In the genomic region with DNA sequence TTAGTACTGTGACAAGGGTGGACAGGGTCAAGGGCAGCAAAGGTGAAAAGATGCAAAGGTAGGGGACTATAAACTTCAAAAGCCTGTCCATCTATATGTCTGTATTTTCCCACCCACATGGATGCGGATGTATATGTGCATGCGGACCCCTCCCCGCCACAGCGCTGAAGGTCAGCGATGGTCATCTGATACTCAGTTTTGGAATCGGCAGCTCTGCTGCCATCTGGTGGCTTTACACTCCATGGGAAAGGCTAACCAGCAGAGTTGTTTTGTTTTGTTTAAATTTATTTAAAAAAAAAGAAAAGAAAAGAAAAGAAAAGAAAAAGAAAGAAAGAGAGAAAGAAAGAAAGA, we compare ENCODE assay signal across 9 mouse cellular contexts. TPM values are rescaled to one million over a fixed set of nuclear protein-coding genes. Genes with fewer than 3 reads are reported as not detected.
DNase-seq lines count a peak whose midpoint lies in the region; ATAC-seq and TF ChIP-seq lines count a peak whose summit lies in the region.
"Had no signal": no experiment of that assay in that cellular context is flagged by ENCODE, and none has a peak within 500 bp of the region (broad histone marks: within the 10 kb centered on the region; RNA-seq: fewer than 3 reads in every experiment).

No protein-coding gene starts in this region.

- ATAC-seq in limb, embryonic 12.5 days (ENCODE audit: insufficient number of reproducible peaks, insufficient read depth, low FRiP score, low TSS enrichment, low read depth) = no peak
- peak; percentile 17; the same call in 1 of the 2 replicates for ATAC-seq in midbrain, embryonic 13.5 days
- no peak for ATAC-seq in megakaryocyte-erythroid progenitor cell, adult 5-6 weeks (replicated peaks; ENCODE audit: low FRiP score, low TSS enrichment, poor library complexity, severe bottlenecking)
- ATAC-seq in granulocyte monocyte progenitor cell, adult 5-6 weeks (replicated peaks; ENCODE audit: poor library complexity, severe bottlenecking) = no peak; the same call in 1 of the 2 replicates

- TF ChIP-seq POLR2A in cortical plate, adult 2 months (IDR thresholded peaks at IDR 0.05; ENCODE audit: extremely low read depth, insufficient read depth, low read length) = no peak

- peak overlapping the region; percentile 69 for H3K4me2 ChIP-seq in limb, embryonic 12.5 days
- H3K4me2 ChIP-seq in midbrain, embryonic 13.5 days (replicated peaks) = peak overlapping the region; percentile 78

- no peak overlapping the region for H3K9ac ChIP-seq in limb, embryonic 12.5 days (replicated peaks)
- H3K9ac ChIP-seq in midbrain, embryonic 13.5 days (replicated peaks) = no peak overlapping the region

- peaks cover 73% of the 10 kb centered on the region for H3K27me3 ChIP-seq in limb, embryonic 12.5 days
- H3K27me3 ChIP-seq in midbrain, embryonic 13.5 days = peaks cover 36% of the 10 kb centered on the region

- TF ChIP-seq CTCF in cortical plate, adult 2 months (IDR thresholded peaks at IDR 0.05; ENCODE audit: extremely low read depth, insufficient read depth, low read length) = peak; percentile 49; the same call in 1 of the 2 replicates

- H3K36me3 ChIP-seq in limb, embryonic 12.5 days = no peaks in the 10 kb centered on the region
- H3K36me3 ChIP-seq in midbrain, embryonic 13.5 days = no peaks in the 10 kb centered on the region

- WGBS in limb, embryonic 12.5 days = 0% methylated on average over 6 of the region's 6 CpGs
- WGBS in midbrain, embryonic 13.5 days = under 1% methylated on average over 6 of the region's 6 CpGs

- no peak overlapping the region for H3K27ac ChIP-seq in cortical plate, adult 2 months (ENCODE audit: insufficient read depth, low read length)
- no peak overlapping the region for H3K27ac ChIP-seq in limb, embryonic 12.5 days
- H3K27ac ChIP-seq in midbrain, embryonic 13.5 days = no peak overlapping the region

- no peaks in the 10 kb centered on the region; the same call in 1 of the 2 replicates for H3K4me1 ChIP-seq in cortical plate, adult 2 months (ENCODE audit: control insufficient read depth, insufficient read depth, low read length)
- H3K4me1 ChIP-seq in limb, embryonic 12.5 days (replicated peaks) = peaks cover 8% of the 10 kb centered on the region
- H3K4me1 ChIP-seq in midbrain, embryonic 13.5 days (replicated peaks) = peaks cover 18% of the 10 kb centered on the region

- DNase-seq in cerebellum, postnatal 36 days = peak; percentile 15 to 20
- DNase-seq in cerebellum, adult 9-10 months = no peak
- peak; percentile 27 for DNase-seq in heart, postnatal 4 days

- no peak overlapping the region for H3K4me3 ChIP-seq in cortical plate, adult 2 months (ENCODE audit: insufficient read depth, low read length)
- H3K4me3 ChIP-seq in limb, embryonic 12.5 days (replicated peaks) = no peak overlapping the region
- peak overlapping the region; percentile 12; the same call in 1 of the 2 replicates for H3K4me3 ChIP-seq in midbrain, embryonic 13.5 days (replicated peaks)

- no peaks in the 10 kb centered on the region for H3K9me3 ChIP-seq in limb, embryonic 12.5 days
- H3K9me3 ChIP-seq in midbrain, embryonic 13.5 days = no peaks in the 10 kb centered on the region

RNA-seq across cellular contexts. Expression of a gene that starts 8.6 kb away (rescaled TPM):
- 1.1 and 1.2 TPM in 2 replicates for polyA plus RNA-seq in cortical plate, adult 2 months (2012; rRNA removed)
- total RNA-seq in heart, postnatal 4 days (2021) = under 1 TPM; 0.72 to 0.93 TPM
- polyA plus RNA-seq in limb, embryonic 12.5 days (2016; fragmentation: Nextera tagmentation; extraction: Ambion mirVana) = 9.3 and 11.2 TPM in 2 replicates
- polyA plus RNA-seq in midbrain, embryonic 13.5 days (2015; fragmentation: Nextera tagmentation; extraction: Ambion mirVana) = 5.9 and 6.3 TPM in 2 replicates
- total RNA-seq in megakaryocyte-erythroid progenitor cell, adult 5-6 weeks (2014; fragmentation: Nextera tagmentation) = 22.0 and 28.7 TPM in 2 replicates
- total RNA-seq in megakaryocyte-erythroid progenitor cell, adult 5-6 weeks (2017) = 5.9 and 34.2 TPM in 2 replicates
- total RNA-seq in granulocyte monocyte progenitor cell, adult 5-6 weeks (2014; fragmentation: Nextera tagmentation) = 0.92 TPM in 1 of 2 replicates, not detected in the other
- total RNA-seq in granulocyte monocyte progenitor cell, adult 5-6 weeks (2017) = 3.8 TPM in 1 of 2 replicates, not detected in the other

RNA-seq across cellular contexts. Expression of a gene that starts 37.0 kb away (rescaled TPM):
- polyA plus RNA-seq in cortical plate, adult 2 months (2012; rRNA removed) = 10.0 and 11.3 TPM in 2 replicates
- total RNA-seq in heart, postnatal 4 days (2021) = not detected
- not detected in 2 replicates for polyA plus RNA-seq in limb, embryonic 12.5 days (2016; fragmentation: Nextera tagmentation; extraction: Ambion mirVana)
- polyA plus RNA-seq in midbrain, embryonic 13.5 days (2015; fragmentation: Nextera tagmentation; extraction: Ambion mirVana) = 3.6 and 4.4 TPM in 2 replicates
- not detected in 2 replicates for total RNA-seq in megakaryocyte-erythroid progenitor cell, adult 5-6 weeks (2014; fragmentation: Nextera tagmentation)
- total RNA-seq in megakaryocyte-erythroid progenitor cell, adult 5-6 weeks (2017) = 0.27 TPM in 1 of 2 replicates, not detected in the other
- not detected in 2 replicates for total RNA-seq in granulocyte monocyte progenitor cell, adult 5-6 weeks (2014; fragmentation: Nextera tagmentation)
- not detected in 2 replicates for total RNA-seq in granulocyte monocyte progenitor cell, adult 5-6 weeks (2017)
- total RNA-seq: heart, postnatal 10 days had no signal

RNA-seq across cellular contexts. Expression of a gene that starts 40.9 kb away (rescaled TPM):
- polyA plus RNA-seq in cortical plate, adult 2 months (2012; rRNA removed) = 1.5 and 1.6 TPM in 2 replicates
- 1 to 10 TPM; 5.5 to 7.0 TPM for total RNA-seq in heart, postnatal 4 days (2021)
- polyA plus RNA-seq in limb, embryonic 12.5 days (2016; fragmentation: Nextera tagmentation; extraction: Ambion mirVana) = 1.4 and 1.9 TPM in 2 replicates
- polyA plus RNA-seq in midbrain, embryonic 13.5 days (2015; fragmentation: Nextera tagmentation; extraction: Ambion mirVana) = 7.6 and 11.9 TPM in 2 replicates
- 99.5 and 115 TPM in 2 replicates for total RNA-seq in megakaryocyte-erythroid progenitor cell, adult 5-6 weeks (2014; fragmentation: Nextera tagmentation)
- total RNA-seq in megakaryocyte-erythroid progenitor cell, adult 5-6 weeks (2017) = 56.3 and 63.8 TPM in 2 replicates
- 12.1 and 14.4 TPM in 2 replicates for total RNA-seq in granulocyte monocyte progenitor cell, adult 5-6 weeks (2014; fragmentation: Nextera tagmentation)
- 5.8 and 9.5 TPM in 2 replicates for total RNA-seq in granulocyte monocyte progenitor cell, adult 5-6 weeks (2017)
